Mouse (Mus musculus) CH12.LX (cell line): ENCODE results near the gene T. TPM values are rescaled to one million over a fixed set of nuclear protein-coding genes. Genes with fewer than 3 reads are reported as not detected.

Experiments used
- DNase-seq: peaks from one replicate; pipeline ENCODE4 v3.0.0-alpha.2; 2013; ENCODE audit errors: extremely low read depth
- H3K27ac ChIP-seq: 2 replicates; pipeline ENCODE4 v1.5.1; 2012; ENCODE audit warnings: low read depth, mild to moderate bottlenecking, control low read depth, moderate library complexity; ENCODE audit not compliant: insufficient read depth
- H3K27me3 ChIP-seq: replicated peaks from 2 replicates; pipeline ENCODE3; 2012; ENCODE audit warnings: inconsistent platforms
- H3K36me3 ChIP-seq, 2 experiments: replicated peaks in 1 of 2; 2 replicates each; pipeline versions ENCODE3 to v1.6.1; 2012; ENCODE audit warnings: inconsistent platforms in 1 of 2, low read length in 1 of 2, mild to moderate bottlenecking in 1 of 2, mixed read lengths in 1 of 2, moderate library complexity in 1 of 2; ENCODE audit not compliant: control insufficient read depth in 1 of 2, insufficient read depth in 1 of 2
- H3K4me1 ChIP-seq, 2 experiments: 2 replicates each; pipeline ENCODE4 v1.6.1; 2012; ENCODE audit warnings: inconsistent platforms in 1 of 2, moderate library complexity in 1 of 2; ENCODE audit not compliant: insufficient read depth in 2 of 2, control insufficient read depth in 1 of 2
- H3K4me2 ChIP-seq: 2 replicates; pipeline ENCODE4 v1.6.1; 2012; ENCODE audit warnings: low read depth, mild to moderate bottlenecking, control low read depth; ENCODE audit not compliant: poor library complexity, insufficient read depth, severe bottlenecking
- H3K4me3 ChIP-seq, 3 experiments: fragments of 150-350 bp in 1 of 3; sonication (generic) in 1 of 3; replicated peaks in 1 of 3; 2 replicates each; pipeline versions ENCODE3 to v1.5.1; 2011 to 2012; ENCODE audit warnings: low read depth in 2 of 3, low read length in 2 of 3, mild to moderate bottlenecking in 2 of 3, moderate library complexity in 2 of 3, control low read depth in 1 of 3, improper control_type of control experiment in 1 of 3, inconsistent platforms in 1 of 3, mixed read lengths in 1 of 3; ENCODE audit not compliant: poor library complexity in 1 of 3
- H3K79me2 ChIP-seq: replicated peaks from 2 replicates; pipeline ENCODE4 v1.6.1; 2012; ENCODE audit warnings: mild to moderate bottlenecking, moderate library complexity; ENCODE audit not compliant: control insufficient read depth, poor library complexity, insufficient read depth, severe bottlenecking; ENCODE audit errors: extremely low read depth
- H3K9ac ChIP-seq: 2 replicates; pipeline ENCODE4 v1.6.1; 2012; ENCODE audit warnings: low read depth, mild to moderate bottlenecking, control low read depth, moderate library complexity; ENCODE audit not compliant: insufficient read depth
- H3K9me3 ChIP-seq: replicated peaks from 2 replicates; pipeline ENCODE3; 2012; ENCODE audit warnings: low read length, inconsistent platforms, mixed read lengths
- BHLHE40 ChIP-seq: IDR thresholded peaks from 2 replicates; pipeline ENCODE4 v1.6.1; 2011; ENCODE audit warnings: mild to moderate bottlenecking, low read depth, low read length, improper control_type of control experiment
- CHD2 ChIP-seq: IDR thresholded peaks from 2 replicates; pipeline ENCODE4 v1.6.1; 2011; ENCODE audit warnings: low read length, improper control_type of control experiment
- CTCF ChIP-seq, 2 experiments: IDR thresholded peaks in 1 of 2; conservative IDR thresholded peaks in 1 of 2; 2 replicates each; pipeline ENCODE4 v1.5.1; 2011 to 2012; ENCODE audit warnings: low read depth in 2 of 2, low read length in 2 of 2, improper control_type of control experiment in 1 of 2, inconsistent platforms in 1 of 2, mild to moderate bottlenecking in 1 of 2, moderate library complexity in 1 of 2
- ELF1 ChIP-seq: IDR thresholded peaks from 2 replicates; pipeline ENCODE4 v1.6.1; 2014; ENCODE audit warnings: low read depth, mild to moderate bottlenecking, inconsistent platforms, low read length, improper control_type of control experiment
- ETS1 ChIP-seq: conservative IDR thresholded peaks from 2 replicates; pipeline ENCODE4 v1.6.1; 2012; ENCODE audit warnings: low read depth, mild to moderate bottlenecking, inconsistent platforms, low read length, improper control_type of control experiment, moderate library complexity
- GABPA ChIP-seq: IDR thresholded peaks from 2 replicates; pipeline ENCODE4 v1.6.1; 2012; ENCODE audit warnings: low read depth, low read length, improper control_type of control experiment, inconsistent platforms; ENCODE audit not compliant: insufficient replicate concordance
- HCFC1 ChIP-seq: IDR thresholded peaks from 2 replicates; pipeline ENCODE4 v1.6.1; 2012; ENCODE audit warnings: low read depth, mild to moderate bottlenecking, inconsistent platforms, low read length, improper control_type of control experiment
- JUND ChIP-seq: conservative IDR thresholded peaks from 2 replicates; pipeline ENCODE4 v1.6.1; 2011; ENCODE audit warnings: low read depth, low read length, improper control_type of control experiment
- KAT2A ChIP-seq: IDR thresholded peaks from 2 replicates; pipeline ENCODE4 v1.6.1; 2012; ENCODE audit warnings: low read length, improper control_type of control experiment, inconsistent platforms; ENCODE audit not compliant: insufficient replicate concordance
- MAFK ChIP-seq: IDR thresholded peaks from 2 replicates; pipeline ENCODE4 v1.6.1; 2011; ENCODE audit warnings: low read length, improper control_type of control experiment; ENCODE audit not compliant: insufficient replicate concordance
- MAX ChIP-seq: IDR thresholded peaks from 2 replicates; pipeline ENCODE4 v1.6.1; 2011; ENCODE audit warnings: low read length, improper control_type of control experiment
- MAZ ChIP-seq: IDR thresholded peaks from 2 replicates; pipeline ENCODE4 v1.6.1; 2012; ENCODE audit warnings: low read depth, mild to moderate bottlenecking, inconsistent platforms, low read length, improper control_type of control experiment, moderate library complexity
- MEF2A ChIP-seq: IDR thresholded peaks from 2 replicates; pipeline ENCODE4 v1.6.1; 2014; ENCODE audit warnings: low read depth, mild to moderate bottlenecking, inconsistent platforms, low read length, improper control_type of control experiment, borderline replicate concordance
- MXI1 ChIP-seq: IDR thresholded peaks from 2 replicates; pipeline ENCODE4 v1.6.1; 2011; ENCODE audit warnings: mild to moderate bottlenecking, low read depth, low read length, improper control_type of control experiment
- MYC ChIP-seq: IDR thresholded peaks from 2 replicates; pipeline ENCODE4 v1.6.1; 2011; ENCODE audit warnings: low read depth, mild to moderate bottlenecking, improper control_type of control experiment, low read length
- NELFE ChIP-seq: IDR thresholded peaks from 2 replicates; pipeline ENCODE4 v1.6.1; 2011; ENCODE audit warnings: low read depth, low read length, improper control_type of control experiment
- PAX5 ChIP-seq: IDR thresholded peaks from 2 replicates; pipeline ENCODE4 v1.6.1; 2012; ENCODE audit warnings: low read length, inconsistent platforms, mixed read lengths
- POLR2A ChIP-seq: IDR thresholded peaks from 2 replicates; pipeline ENCODE4 v1.6.1; 2011; ENCODE audit warnings: low read depth, mild to moderate bottlenecking, improper control_type of control experiment, low read length
- POLR2AphosphoS2 ChIP-seq: IDR thresholded peaks from 2 replicates; pipeline ENCODE4 v1.6.1; 2011; ENCODE audit warnings: low read depth, low read length, improper control_type of control experiment
- RAD21 ChIP-seq: IDR thresholded peaks from 2 replicates; pipeline ENCODE4 v1.6.1; 2011; ENCODE audit warnings: low read depth, mild to moderate bottlenecking, low read length, improper control_type of control experiment, moderate library complexity
- SMC3 ChIP-seq: IDR thresholded peaks from 2 replicates; pipeline ENCODE4 v1.6.1; 2011; ENCODE audit warnings: low read depth, low read length, improper control_type of control experiment
- TBP ChIP-seq: conservative IDR thresholded peaks from 2 replicates; pipeline ENCODE4 v1.6.1; 2011; ENCODE audit warnings: low read depth, low read length, improper control_type of control experiment
- USF1 ChIP-seq: IDR thresholded peaks from 2 replicates; pipeline ENCODE4 v1.6.1; 2014; ENCODE audit warnings: low read depth, mild to moderate bottlenecking, inconsistent platforms, low read length, improper control_type of control experiment
- ZKSCAN1 ChIP-seq: IDR thresholded peaks from 2 replicates; pipeline ENCODE4 v1.6.1; 2012; ENCODE audit warnings: low read depth, inconsistent platforms, low read length, improper control_type of control experiment, borderline replicate concordance
- ZNF384 ChIP-seq: IDR thresholded peaks from 2 replicates; pipeline ENCODE4 v1.6.1; 2012; ENCODE audit warnings: low read depth, low read length, improper control_type of control experiment, inconsistent platforms
- dilution Hi-C: fragments of 300-500 bp; cut with MboI; formaldehyde crosslinking; loops from 2 replicates; pipeline ENCODE4 v1.14.3; 2020; ENCODE audit warnings: low sequenced_read_pairs; ENCODE audit not compliant: extremely low pct_unique_long_range_greater_than_20kb, extremely low pct_ligation_motif_present
- in situ Hi-C: fragments of 300-500 bp; cut with MboI; formaldehyde crosslinking; loops from 3 replicates; pipeline ENCODE4 v1.14.3; 2019; ENCODE audit warnings: low sequenced_read_pairs, low pct_ligation_motif_present, low pct_unique_long_range_greater_than_20kb, mixed read lengths
- polyA plus RNA-seq: library from polyadenylated mRNA; unstranded; fragments of >175 nt; gene quantifications from 2 replicates; pipeline ENCODE4 v1.2.1, GENCODE M21; 2012; ENCODE audit warnings: low read depth; ENCODE audit not compliant: insufficient read length
- total RNA-seq, 2 experiments: library from RNA; depleted of rRNA; stranded (reverse); fragments of 300-350 nt in 1 of 2; fragments of >200 nt in 1 of 2; gene quantifications; 2 replicates each; pipeline ENCODE4 v1.2.3; 2012 to 2014

The T gene
- total and polyA plus RNA-seq, 3 experiments: 0.17 TPM; not detected in 2

DNA sequence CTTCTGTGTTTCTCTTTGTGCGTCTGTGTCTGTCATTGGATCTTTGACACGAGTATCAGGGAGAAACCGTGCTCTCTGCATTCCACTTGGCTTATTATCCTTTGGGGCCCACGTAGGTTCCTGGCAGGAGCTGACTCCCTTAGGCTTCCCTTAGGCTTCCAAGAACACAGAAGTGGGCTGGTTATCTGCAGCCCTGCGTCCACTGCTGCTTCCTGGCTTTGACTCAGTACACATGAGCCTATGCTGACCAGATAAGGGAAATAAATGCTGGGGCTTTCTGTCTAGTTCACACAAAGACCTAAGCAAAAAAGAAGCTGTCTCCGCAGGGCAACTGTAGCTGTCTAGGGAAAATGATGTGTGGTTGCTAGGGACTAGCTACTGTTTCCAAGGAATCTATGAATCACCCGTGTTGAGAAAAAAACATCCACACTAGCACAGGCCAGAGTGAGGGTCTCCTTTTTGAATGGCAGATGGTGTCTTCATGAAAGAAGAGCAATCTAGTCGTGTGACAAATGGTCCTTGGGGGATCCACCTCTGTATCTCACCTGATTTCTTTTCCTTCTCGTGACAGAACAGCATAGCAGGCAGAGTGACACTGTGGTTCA is 22.7 kb downstream of the T start:
- H3K4me2 ChIP-seq: no peak overlapping the region

DNA sequence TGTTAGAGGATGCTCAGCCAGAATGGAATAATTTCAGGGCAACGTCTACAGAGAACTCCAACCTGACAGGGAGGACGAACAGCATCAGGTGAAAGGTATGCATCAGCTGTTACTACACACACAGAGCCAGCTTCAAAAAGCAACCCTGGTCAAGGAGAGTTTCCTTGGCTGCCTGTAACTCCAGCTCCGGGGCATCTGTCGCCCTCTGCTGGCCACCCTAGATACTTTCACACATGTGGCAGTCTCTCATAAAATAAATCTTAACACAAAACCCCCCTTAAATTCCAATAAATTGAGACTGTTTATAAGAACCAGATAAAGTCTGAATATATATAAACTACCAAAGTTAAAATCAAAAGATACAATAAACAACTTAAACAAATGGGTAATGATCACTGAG is 27.3 kb downstream of the T start:
- Histone ChIP-seq H3K4me2 (no peak overlapping the region), H3K4me3 (no peak overlapping the region), H3K27ac (no peak overlapping the region), H3K4me1 (no peaks in the 10 kb centered on the region)
- TF ChIP-seq SMC3 (peak; percentile 54), BHLHE40 (no peak), RAD21 (peak; percentile 51), ZKSCAN1 (no peak), MAFK (no peak), CTCF (conservative IDR thresholded peaks at IDR 0.05 in 1 of 2, IDR thresholded peaks at IDR 0.05 in 1 of 2; ENCODE audit: low read depth in 2 of 2, low read length in 2 of 2) (peak; percentile 76 to 78)
- TF ChIP-seq, all 38 proteins: peak for 3
- Histone ChIP-seq H3K9me3 (no peaks in the 10 kb centered on the region), H3K79me2 (no peaks in the 10 kb centered on the region), H3K36me3 (no peaks in the 10 kb centered on the region), H3K9ac (no peak overlapping the region), H3K27me3 (peaks cover 43% of the 10 kb centered on the region)
- dilution Hi-C loops: no loop called here
- in situ Hi-C loops: loop anchor here (10.0 kb wide), 1 partner anchor 67 kb away; no protein-coding TSS in a partner anchor
- DNase-seq: peak; percentile 43

More for the DNA sequence above, 22.7 kb downstream of the T start:
- Histone ChIP-seq H3K9me3 (no peaks in the 10 kb centered on the region), H3K4me1 (peaks cover 5 to 7% of the 10 kb centered on the region in 2 experiments; a peak in 1 of 4 replicates), H3K79me2 (no peaks in the 10 kb centered on the region), H3K36me3 (no peaks in the 10 kb centered on the region), H3K27me3 (peaks cover 17% of the 10 kb centered on the region), H3K27ac (no peak overlapping the region), H3K9ac (no peak overlapping the region), H3K4me3 (no peak overlapping the region)
- in situ Hi-C loops: no loop called here
- dilution Hi-C loops: no loop called here
- TF ChIP-seq ZNF384: no peak
- TF ChIP-seq MAX: no peak
- TF ChIP-seq ETS1: no peak
- TF ChIP-seq MXI1: no peak
- no peak for TF ChIP-seq USF1
- no peak for TF ChIP-seq CHD2
- no peak for TF ChIP-seq PAX5
- TF ChIP-seq MEF2A: no peak
- no peak for TF ChIP-seq POLR2A
- TF ChIP-seq NELFE: no peak
- no peak for TF ChIP-seq MYC
- TF ChIP-seq TBP: no peak
- TF ChIP-seq GABPA: no peak
- no peak for TF ChIP-seq MAZ
- no peak for TF ChIP-seq POLR2AphosphoS2
- no peak for TF ChIP-seq KAT2A
- TF ChIP-seq JUND: no peak
- no peak for TF ChIP-seq HCFC1
- no peak for TF ChIP-seq MAFK
- TF ChIP-seq ELF1: no peak
- no peak for DNase-seq
